Mouse (Mus musculus) bone marrow macrophage, adult 2 months (primary cell): ENCODE measurements around the gene Pcbp2.
A peak's percentile ranks its signal among the peaks of the same experiment; 100 is the strongest.

Experiments
- CTCF ChIP-seq: IDR thresholded peaks from 2 replicates; pipeline ENCODE4 v1.5.1; 2012; ENCODE audit warnings: low read depth, mild to moderate bottlenecking, low read length, moderate library complexity
- POLR2A ChIP-seq: IDR thresholded peaks from 2 replicates; pipeline ENCODE4 v1.6.1; 2012; ENCODE audit warnings: mild to moderate bottlenecking, low read depth, low read length, borderline replicate concordance

- no peak for TF ChIP-seq POLR2A
- peak; percentile 22; the same call in 1 of the 2 replicates for TF ChIP-seq CTCF
These were observed 411 bp downstream of the Pcbp2 start for GRCm38 (mm10) chr15:102470605-102471294.
